Mouse (Mus musculus) spleen, adult 2 months (tissue): ENCODE results near the gene Iscu.

ENCODE experiments used
- CTCF ChIP-seq: fragments of 200-500 bp; IDR thresholded peaks from 2 replicates; pipeline ENCODE4 v1.5.1; 2011; ENCODE audit warnings: mild to moderate bottlenecking, inconsistent platforms; ENCODE audit not compliant: insufficient read depth, insufficient read length, insufficient replicate concordance; ENCODE audit errors: extremely low read depth
- POLR2A ChIP-seq: fragments of 200-500 bp; IDR thresholded peaks from 2 replicates; pipeline ENCODE4 v1.6.1; 2011; ENCODE audit warnings: low read depth, low read length, inconsistent platforms

DNA sequence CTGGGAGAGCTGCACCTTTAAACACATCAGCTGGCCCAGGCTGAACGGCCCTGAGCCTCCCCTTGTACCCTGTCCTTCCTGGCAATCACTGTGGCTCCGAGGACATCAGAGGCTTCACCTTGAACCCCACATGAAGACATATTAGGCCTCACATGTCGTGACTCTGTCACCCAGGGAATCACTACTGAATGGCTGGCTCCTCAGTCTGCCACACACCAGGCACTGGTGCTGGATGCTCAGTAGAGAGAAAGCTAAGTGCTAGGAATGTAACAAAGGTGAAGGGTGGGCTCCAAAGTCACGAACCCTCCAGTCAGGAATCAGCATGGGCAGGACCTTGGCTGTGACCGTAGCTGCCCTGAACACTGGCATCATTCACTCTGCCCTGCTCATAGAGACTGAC lies 7.0 kb downstream of the Iscu start:
- TF ChIP-seq CTCF (no peak), POLR2A (no peak)
